Mouse (Mus musculus) midbrain, embryonic 16.5 days (tissue): ENCODE results near the gene Podxl2. TPM values are rescaled to one million over a fixed set of nuclear protein-coding genes. Genes with fewer than 3 reads are reported as not detected.

Experiments
- ATAC-seq: fragments of 200-750 bp; cut with Nextera tagmentation; 2 replicates; pipeline ENCODE4 v1.8.0; 2017; ENCODE audit warnings: moderate TSS enrichment
- H3K27ac ChIP-seq: fragments of 300-500 bp; sonication (generic); 2 replicates; pipeline ENCODE4 v1.5.1; 2014; ENCODE audit warnings: mild to moderate bottlenecking, low read length, mixed read lengths
- H3K27me3 ChIP-seq: fragments of 300-500 bp; sonication (generic); 2 replicates; pipeline ENCODE4 v1.6.1; 2014; ENCODE audit warnings: low read depth, low read length, mixed read lengths; ENCODE audit not compliant: control insufficient read depth, insufficient read depth
- H3K36me3 ChIP-seq: fragments of 300-500 bp; sonication (generic); 2 replicates; pipeline ENCODE4 v1.6.1; 2014; ENCODE audit warnings: mild to moderate bottlenecking, low read length, moderate library complexity, mixed read lengths; ENCODE audit not compliant: control insufficient read depth, insufficient read depth
- H3K4me1 ChIP-seq: fragments of 300-500 bp; sonication (generic); 2 replicates; pipeline ENCODE4 v1.6.1; 2014; ENCODE audit warnings: mild to moderate bottlenecking, low read length, mixed read lengths; ENCODE audit not compliant: control insufficient read depth, insufficient read depth
- H3K4me2 ChIP-seq: fragments of 300-500 bp; sonication (generic); 2 replicates; pipeline ENCODE4 v1.6.1; 2014; ENCODE audit warnings: mild to moderate bottlenecking, low read length, mixed read lengths
- H3K4me3 ChIP-seq: fragments of 300-500 bp; sonication (generic); 2 replicates; pipeline ENCODE4 v1.5.1; 2014; ENCODE audit warnings: low read depth, mild to moderate bottlenecking, low read length, moderate library complexity, mixed read lengths
- H3K9ac ChIP-seq: fragments of 300-500 bp; sonication (generic); 2 replicates; pipeline ENCODE4 v1.6.1; 2014; ENCODE audit warnings: low read depth, low read length, mixed read lengths
- H3K9me3 ChIP-seq: fragments of 300-500 bp; sonication (generic); replicated peaks from 2 replicates; pipeline ENCODE4 v1.6.1; 2014; ENCODE audit warnings: mild to moderate bottlenecking, low read length, mixed read lengths; ENCODE audit not compliant: control insufficient read depth, poor library complexity, severe bottlenecking
- WGBS: fragments of 180-500 bp; shearing (Covaris S2); extraction: QIAGEN DNeasy Blood & Tissue Kit; methylation state at CpG from one replicate; pipeline ENCODE4 v1.1.7; 2014; 5-methylcytosine and 5-hydroxymethylcytosine counted together
- polyA plus RNA-seq: library from polyadenylated mRNA; unstranded; fragments of >200 nt; fragmentation: Nextera tagmentation; extraction: Ambion mirVana; gene quantifications from 2 replicates; pipeline ENCODE4 v1.2.1, GENCODE M21; 2015

Podxl2 gene
- polyA plus RNA-seq, 1 experiment from 2014 or later = 671 TPM

DNA sequence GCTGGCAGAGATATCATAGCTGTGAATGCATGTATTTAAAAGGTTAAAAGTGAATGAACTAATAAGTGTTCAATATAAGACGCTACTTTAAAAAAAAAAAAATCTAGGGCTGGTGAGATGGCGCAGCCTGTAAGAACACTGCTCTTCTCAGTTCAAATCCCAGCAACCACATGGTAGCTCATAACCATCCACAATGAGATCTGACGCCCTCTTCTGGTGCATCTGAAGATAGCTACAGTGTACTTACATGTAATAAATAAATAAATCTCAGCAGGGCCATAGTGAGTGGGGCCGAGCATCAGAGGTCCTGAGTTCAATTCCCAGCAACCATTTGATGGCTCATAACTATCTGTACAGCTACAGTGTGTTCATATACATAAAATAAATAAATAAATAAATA, 4.6 kb upstream of the Podxl2 start:
- Histone ChIP-seq H3K9me3 (no peaks in the 10 kb centered on the region), H3K4me2 (no peak overlapping the region), H3K36me3 (no peaks in the 10 kb centered on the region), H3K4me3 (no peak overlapping the region), H3K27ac (no peak overlapping the region), H3K27me3 (no peaks in the 10 kb centered on the region), H3K9ac (no peak overlapping the region), H3K4me1 (no peaks in the 10 kb centered on the region)
- WGBS = 74% methylated on average over 4 of the region's 4 CpGs
- no peak for ATAC-seq

DNA sequence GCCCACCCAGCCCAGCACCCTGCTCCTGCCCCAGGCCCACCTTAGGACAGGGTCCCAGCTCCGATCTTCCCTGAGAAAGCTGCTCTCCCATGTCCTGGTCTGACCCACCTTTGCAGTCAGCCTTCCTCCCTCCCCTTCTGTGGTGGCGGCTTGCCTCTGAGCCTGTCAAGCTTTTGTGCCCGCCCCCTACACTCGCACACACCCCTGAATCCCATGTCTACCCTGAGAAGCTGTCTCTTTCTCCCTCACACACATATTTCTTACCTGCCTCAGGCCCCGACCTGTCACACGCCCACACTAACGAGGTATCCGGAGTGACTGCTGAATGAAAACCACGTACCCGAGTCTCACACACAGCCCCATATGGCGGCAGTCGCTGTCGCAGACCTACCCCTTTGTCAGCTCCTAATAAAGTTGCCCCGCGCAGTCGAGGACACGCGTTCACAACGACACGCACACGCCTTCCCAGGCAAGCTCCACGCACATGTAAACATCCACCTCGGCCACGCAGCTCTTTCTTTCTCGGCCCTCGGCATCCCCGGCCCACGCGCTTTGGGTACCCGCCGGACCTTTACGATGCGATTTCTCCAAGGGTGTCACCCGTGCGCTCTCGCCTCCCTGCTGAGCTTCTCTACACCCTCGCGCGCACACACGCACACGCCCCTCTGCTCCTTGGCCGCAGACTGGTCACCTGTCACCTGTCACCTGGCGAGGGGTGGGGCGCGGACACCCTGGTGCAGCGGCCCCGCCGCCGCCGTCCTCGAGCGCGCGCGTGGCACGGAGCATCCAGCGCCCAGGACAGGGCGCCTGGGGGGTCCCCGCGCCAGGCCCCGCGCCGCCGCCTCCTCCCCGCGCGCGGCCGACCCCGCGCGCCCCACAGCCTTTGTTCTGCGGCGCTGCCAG, 628 bp downstream of the Podxl2 start:
- Histone ChIP-seq H3K4me3 (peak overlapping the region; percentile 96), H3K4me2 (peak overlapping the region; percentile 78), H3K4me1 (peaks cover 40% of the 10 kb centered on the region), H3K9me3 (no peaks in the 10 kb centered on the region), H3K9ac (peak overlapping the region; percentile 99), H3K27me3 (no peaks in the 10 kb centered on the region), H3K27ac (peak overlapping the region; percentile 98), H3K36me3 (no peaks in the 10 kb centered on the region)
- 1% methylated on average over 44 of the region's 74 CpGs for WGBS
- ATAC-seq = peak; percentile 72

DNA sequence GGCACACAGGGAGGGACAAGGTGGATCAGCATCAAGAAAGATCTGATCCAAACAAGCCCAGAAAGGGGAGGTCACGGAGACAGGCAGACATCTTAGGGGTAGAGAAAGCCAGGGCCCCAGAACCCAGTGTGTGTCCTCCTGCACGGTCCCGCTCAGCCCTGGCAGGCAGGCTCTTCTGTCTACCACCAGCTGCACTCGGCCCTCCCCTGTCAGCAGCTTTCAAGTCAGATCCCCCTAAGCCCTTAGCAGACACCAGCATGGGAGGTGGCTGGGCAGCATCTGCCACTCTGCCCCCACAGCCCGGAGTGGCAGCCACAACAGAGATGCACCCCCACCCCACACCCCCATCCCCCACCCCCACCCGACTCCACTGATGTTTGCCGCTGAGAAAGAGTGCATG, 2.0 kb downstream of the Podxl2 start:
- Histone ChIP-seq H3K9me3 (no peaks in the 10 kb centered on the region), H3K4me2 (peak overlapping the region; percentile 78), H3K27ac (peak overlapping the region; percentile 98), H3K27me3 (no peaks in the 10 kb centered on the region), H3K4me3 (peak overlapping the region; percentile 96), H3K36me3 (no peaks in the 10 kb centered on the region), H3K4me1 (peaks cover 40% of the 10 kb centered on the region), H3K9ac (peak overlapping the region; percentile 99)
- ATAC-seq = peak; percentile 19; the same call in 1 of the 2 replicates
- WGBS = 14% methylated on average over 7 of the region's 7 CpGs

DNA sequence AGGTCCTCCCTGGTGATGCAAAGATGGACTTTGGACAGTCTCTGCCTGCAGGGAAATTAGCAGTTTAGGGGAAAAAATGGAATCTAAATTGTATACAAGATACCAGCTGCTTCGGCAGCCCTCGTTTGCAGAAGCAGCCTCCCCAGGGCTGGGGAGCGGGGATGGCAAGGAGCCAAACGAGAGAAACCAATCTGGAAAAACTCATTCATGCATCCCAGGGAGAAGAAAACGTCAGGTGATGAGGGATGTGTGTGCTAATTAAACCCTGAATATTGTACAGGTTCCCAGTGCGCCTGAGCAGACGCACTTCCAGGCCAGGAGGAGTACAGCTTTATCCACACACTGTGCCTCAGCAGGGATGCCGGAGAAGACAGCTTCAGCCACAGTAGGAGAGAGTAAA, 3.3 kb downstream of the Podxl2 start:
- Histone ChIP-seq H3K27ac (peak overlapping the region; percentile 55), H3K9me3 (no peaks in the 10 kb centered on the region), H3K36me3 (no peaks in the 10 kb centered on the region), H3K4me2 (peak overlapping the region; percentile 78), H3K9ac (no peak overlapping the region), H3K27me3 (no peaks in the 10 kb centered on the region), H3K4me3 (no peak overlapping the region), H3K4me1 (peaks cover 40% of the 10 kb centered on the region)
- 21% methylated on average over 8 of the region's 8 CpGs for WGBS
- ATAC-seq = no peak

DNA sequence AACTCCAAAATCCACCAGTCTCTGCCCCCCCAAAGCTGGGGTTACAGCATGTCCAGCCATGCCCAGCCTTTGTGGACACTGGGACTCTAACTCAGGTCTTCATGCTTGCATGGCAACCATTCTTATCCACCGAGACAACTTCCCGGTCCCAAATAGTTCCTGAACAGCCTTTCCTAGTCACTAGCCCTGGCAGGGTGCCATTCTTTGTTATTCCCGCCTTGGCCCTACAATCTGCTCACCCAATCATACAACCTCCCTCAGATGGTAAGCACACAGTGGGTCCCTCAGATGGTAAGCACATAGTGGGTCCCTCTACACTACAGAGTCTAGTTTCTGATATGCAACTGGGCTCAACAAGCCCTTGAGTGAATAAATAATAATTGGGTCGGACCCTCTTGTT, 4.2 kb downstream of the Podxl2 start:
- no peak overlapping the region for H3K9ac ChIP-seq
- no peaks in the 10 kb centered on the region for H3K9me3 ChIP-seq
- H3K27me3 ChIP-seq = no peaks in the 10 kb centered on the region
- WGBS = 42% methylated on average over 4 of the region's 4 CpGs
- peak overlapping the region; percentile 1; the same call in 1 of the 2 replicates for H3K27ac ChIP-seq
- peaks cover 40% of the 10 kb centered on the region for H3K4me1 ChIP-seq
- H3K36me3 ChIP-seq = no peaks in the 10 kb centered on the region
- no peak for ATAC-seq
- H3K4me2 ChIP-seq = peak overlapping the region; percentile 78; the same call in 1 of the 2 replicates
- H3K4me3 ChIP-seq = no peak overlapping the region

DNA sequence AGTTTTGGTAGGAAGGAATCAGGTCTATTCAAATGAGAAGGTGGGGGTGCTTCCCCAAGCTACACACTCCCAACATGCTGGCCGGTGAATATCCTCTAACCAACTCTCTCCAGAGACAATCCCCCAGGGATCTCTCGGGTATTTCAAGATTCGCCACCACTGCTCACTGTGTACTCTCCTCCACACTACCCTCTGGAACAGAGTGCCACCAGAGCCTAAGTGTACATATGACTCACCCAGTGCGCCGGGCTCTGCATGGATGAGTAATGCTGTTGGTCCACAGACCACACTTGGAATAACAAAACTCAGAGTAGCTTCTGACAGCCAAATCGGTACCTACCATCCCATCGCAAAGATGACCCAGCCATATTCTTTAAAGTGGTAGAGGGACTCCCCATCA, 5.4 kb downstream of the Podxl2 start:
- Histone ChIP-seq H3K4me3 (no peak overlapping the region), H3K27ac (no peak overlapping the region), H3K36me3 (peaks cover 6% of the 10 kb centered on the region; the same call in 1 of the 2 replicates), H3K9ac (no peak overlapping the region), H3K4me1 (peaks cover 40% of the 10 kb centered on the region), H3K9me3 (no peaks in the 10 kb centered on the region), H3K4me2 (no peak overlapping the region), H3K27me3 (no peaks in the 10 kb centered on the region)
- no peak for ATAC-seq
- WGBS = 86% methylated on average over 7 of the region's 7 CpGs

DNA sequence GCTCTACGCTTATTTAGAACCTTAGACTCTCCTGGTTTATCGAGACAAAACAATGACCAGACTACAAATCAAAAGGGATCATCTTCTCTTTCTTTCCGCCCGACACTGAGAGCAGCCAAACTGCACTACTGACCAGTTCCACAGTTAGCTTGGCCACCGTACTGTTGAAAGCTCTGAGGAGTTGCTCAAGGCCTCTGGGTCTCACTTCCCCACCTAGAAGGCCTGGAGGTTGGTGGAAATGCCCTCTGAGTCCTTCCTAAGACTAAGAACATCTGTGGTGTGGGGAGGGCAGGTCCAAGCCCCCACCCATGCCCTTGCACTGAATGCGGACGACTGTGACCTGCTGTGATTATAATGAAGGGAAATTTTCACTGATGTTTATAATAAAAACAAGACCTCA, 9.1 kb downstream of the Podxl2 start:
- no peak for ATAC-seq
- Histone ChIP-seq H3K4me1 (peaks cover 13% of the 10 kb centered on the region), H3K9me3 (no peaks in the 10 kb centered on the region), H3K4me2 (no peak overlapping the region), H3K36me3 (peaks cover 32% of the 10 kb centered on the region), H3K4me3 (no peak overlapping the region), H3K9ac (no peak overlapping the region), H3K27ac (no peak overlapping the region), H3K27me3 (no peaks in the 10 kb centered on the region)
- 87% methylated on average over 7 of the region's 7 CpGs for WGBS

DNA sequence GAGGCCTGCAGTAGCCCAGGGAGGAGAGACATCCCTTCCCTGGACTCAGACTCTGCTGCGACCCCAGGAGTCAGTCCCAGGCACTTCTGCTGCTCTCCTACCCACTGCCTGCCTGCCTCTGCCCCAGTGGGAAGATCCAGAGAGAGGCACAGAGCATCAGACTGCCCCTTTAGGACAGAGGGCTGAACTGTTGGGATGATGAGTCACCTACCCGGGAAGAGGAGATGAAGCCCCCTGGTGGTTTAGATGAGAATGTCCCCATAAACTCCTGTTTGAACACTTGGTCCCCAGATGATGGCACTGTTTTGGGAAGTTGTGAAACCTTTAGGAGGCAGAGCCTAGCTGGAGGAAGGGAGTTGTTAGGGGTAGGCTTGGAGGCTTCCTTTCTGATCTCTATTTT, 13.9 kb downstream of the Podxl2 start:
- H3K27me3 ChIP-seq = no peaks in the 10 kb centered on the region
- H3K36me3 ChIP-seq = peaks cover 47% of the 10 kb centered on the region
- no peak overlapping the region for H3K9ac ChIP-seq
- H3K4me2 ChIP-seq = no peak overlapping the region
- H3K4me3 ChIP-seq = no peak overlapping the region
- no peak overlapping the region for H3K27ac ChIP-seq
- H3K4me1 ChIP-seq = no peaks in the 10 kb centered on the region
- no peak for ATAC-seq
- H3K9me3 ChIP-seq = no peaks in the 10 kb centered on the region
- 6% methylated on average over 2 of the region's 2 CpGs for WGBS

DNA sequence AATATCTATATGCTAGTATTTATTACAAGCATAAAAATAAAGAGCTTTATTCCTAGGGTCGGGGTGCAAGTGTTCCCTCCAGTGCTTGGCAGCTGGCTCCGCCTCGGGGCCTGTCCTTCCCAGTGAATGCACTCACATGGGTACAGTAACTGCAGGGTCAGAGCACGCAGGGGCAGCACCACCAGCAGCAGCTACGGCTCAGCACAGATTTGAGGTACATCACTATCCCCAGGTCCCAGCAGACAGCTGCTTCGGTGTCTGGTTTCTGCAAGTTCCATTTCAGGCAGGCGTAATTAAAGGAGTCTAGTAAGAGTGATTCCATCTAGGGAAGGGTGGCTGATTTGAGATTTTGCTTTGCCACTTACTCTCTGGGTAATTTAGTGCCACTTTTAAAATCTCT, 16.5 kb downstream of the Podxl2 start:
- no peaks in the 10 kb centered on the region for H3K4me1 ChIP-seq
- whole genome bisulfite sequencing = 70% methylated on average over 7 of the region's 7 CpGs
- H3K36me3 ChIP-seq = peaks cover 44% of the 10 kb centered on the region
- no peak overlapping the region for H3K4me2 ChIP-seq
- no peak overlapping the region for H3K9ac ChIP-seq
- no peak overlapping the region for H3K27ac ChIP-seq
- ATAC-seq = no peak
- H3K27me3 ChIP-seq = no peaks in the 10 kb centered on the region
- H3K9me3 ChIP-seq = no peaks in the 10 kb centered on the region
- no peak overlapping the region for H3K4me3 ChIP-seq
